Mouse (Mus musculus): ENCODE measurements around the gene Uvrag. TPM values are rescaled to one million over a fixed set of nuclear protein-coding genes. Genes with fewer than 3 reads are reported as not detected.

Gene Uvrag
- total RNA-seq, 4 experiments from 2014 or later = 6.0 to 13.1 (median 11.5) TPM

- no peak for DNase-seq (ENCODE audit: low spot score in 2 of 2)
Measured at GRCm38 (mm10) chr7:98894305-98894704, 246.6 kb downstream of the Uvrag start.

- DNase-seq (ENCODE audit: low spot score in 2 of 2) = no peak
Measured at GRCm38 (mm10) chr7:98893144-98893543, 247.8 kb downstream of the Uvrag start.

- DNase-seq (ENCODE audit: low spot score in 2 of 2) = no peak
Measured at GRCm38 (mm10) chr7:98889211-98889610, 251.7 kb downstream of the Uvrag start.

GRCm38 (mm10) chr7:98888810-98889209 is 252.1 kb downstream of the Uvrag start:
- no peak for DNase-seq (ENCODE audit: low spot score in 2 of 2)

GRCm38 (mm10) chr7:98887811-98888261 is 253.1 kb downstream of the Uvrag start:
- no peak for DNase-seq (ENCODE audit: low spot score in 2 of 2)

- no peak for DNase-seq (ENCODE audit: low spot score in 2 of 2)
Measured at GRCm38 (mm10) chr7:98881887-98882286, 259.1 kb downstream of the Uvrag start.

GRCm38 (mm10) chr7:98879176-98879575 is 261.8 kb downstream of the Uvrag start:
- no peak for DNase-seq (ENCODE audit: low spot score in 2 of 2)

GRCm38 (mm10) chr7:98876119-98876518 is 264.8 kb downstream of the Uvrag start:
- no peak for DNase-seq (ENCODE audit: low spot score in 2 of 2)

GRCm38 (mm10) chr7:98875390-98875990 is 265.5 kb downstream of the Uvrag start:
- no peak for DNase-seq (ENCODE audit: low spot score in 2 of 2)

- DNase-seq (ENCODE audit: low spot score in 2 of 2) = no peak
Measured at GRCm38 (mm10) chr7:98874411-98874951, 266.5 kb downstream of the Uvrag start.

GRCm38 (mm10) chr7:98873316-98873715 is 267.6 kb downstream of the Uvrag start:
- no peak for DNase-seq (ENCODE audit: low spot score in 2 of 2)

- no peak for DNase-seq (ENCODE audit: low spot score in 2 of 2)
Measured at GRCm38 (mm10) chr7:98871882-98872281, 269.1 kb downstream of the Uvrag start.

- no peak for DNase-seq (ENCODE audit: low spot score in 2 of 2)
Measured at GRCm38 (mm10) chr7:98870791-98871190, 270.1 kb downstream of the Uvrag start.

- no peak for DNase-seq (ENCODE audit: low spot score in 2 of 2)
Measured at GRCm38 (mm10) chr7:98869070-98869469, 271.9 kb downstream of the Uvrag start.

- no peak for DNase-seq (ENCODE audit: low spot score in 2 of 2)
Measured at GRCm38 (mm10) chr7:98867794-98868150, 273.2 kb downstream of the Uvrag start.

- no peak for DNase-seq (ENCODE audit: low spot score in 2 of 2)
Measured at GRCm38 (mm10) chr7:98867053-98867793, 273.7 kb downstream of the Uvrag start.

- DNase-seq (ENCODE audit: low spot score in 2 of 2) = no peak
Measured at GRCm38 (mm10) chr7:98863969-98864718, 276.8 kb downstream of the Uvrag start.

GRCm38 (mm10) chr7:98862994-98863393 is 277.9 kb downstream of the Uvrag start:
- DNase-seq (ENCODE audit: low spot score in 2 of 2) = no peak

GRCm38 (mm10) chr7:98861002-98861401 is 279.9 kb downstream of the Uvrag start:
- DNase-seq (ENCODE audit: low spot score in 2 of 2) = no peak

GRCm38 (mm10) chr7:98857094-98857493 is 283.8 kb downstream of the Uvrag start:
- DNase-seq (ENCODE audit: low spot score in 2 of 2) = no peak

GRCm38 (mm10) chr7:98856128-98856527 is 284.8 kb downstream of the Uvrag start:
- no peak for DNase-seq (ENCODE audit: low spot score in 2 of 2)

- DNase-seq (ENCODE audit: low spot score in 2 of 2) = no peak
Measured at GRCm38 (mm10) chr7:98855388-98855787, 285.6 kb downstream of the Uvrag start.
